Mouse (Mus musculus) small intestine, adult 2 months (tissue): ENCODE data around the gene Gtdc1. TPM values are rescaled to one million over a fixed set of nuclear protein-coding genes. Genes with fewer than 3 reads are reported as not detected.

Source experiments
- H3K27ac ChIP-seq: fragments of 200-500 bp; 2 replicates; pipeline ENCODE4 v1.5.1; 2012; ENCODE audit warnings: low read depth, low read length, control low read depth, inconsistent platforms; ENCODE audit not compliant: insufficient read depth
- H3K27me3 ChIP-seq: fragments of 200-500 bp; 2 replicates; pipeline ENCODE4 v1.6.1; 2012; ENCODE audit warnings: mild to moderate bottlenecking, moderate library complexity, low read length, inconsistent platforms; ENCODE audit not compliant: control insufficient read depth, insufficient read depth
- H3K36me3 ChIP-seq: fragments of 200-500 bp; 2 replicates; pipeline ENCODE4 v1.6.1; 2012; ENCODE audit warnings: mild to moderate bottlenecking, low read length, control low read depth, inconsistent platforms; ENCODE audit not compliant: control insufficient read depth, insufficient read depth
- H3K4me1 ChIP-seq: fragments of 200-500 bp; 2 replicates; pipeline ENCODE4 v1.6.1; 2012; ENCODE audit warnings: low read length, inconsistent platforms, mixed read lengths; ENCODE audit not compliant: control insufficient read depth, insufficient read depth, insufficient read length
- H3K4me3 ChIP-seq: fragments of 200-500 bp; 2 replicates; pipeline ENCODE4 v1.5.1; 2012; ENCODE audit warnings: low read depth, mild to moderate bottlenecking, control low read depth, inconsistent platforms, low read length, moderate library complexity
- CTCF ChIP-seq: fragments of 200-500 bp; IDR thresholded peaks from 2 replicates; pipeline ENCODE4 v1.5.1; 2012; ENCODE audit warnings: low read depth, mild to moderate bottlenecking, control low read depth, inconsistent platforms, low read length, moderate library complexity, mixed read lengths; ENCODE audit not compliant: insufficient replicate concordance, insufficient read length; ENCODE audit errors: extremely low read depth
- POLR2A ChIP-seq: fragments of 200-500 bp; IDR thresholded peaks from 2 replicates; pipeline ENCODE4 v1.6.1; 2012; ENCODE audit warnings: low read depth, mild to moderate bottlenecking, control low read depth, inconsistent platforms, low read length, moderate library complexity
- WGBS: fragments of 180-500 bp; shearing (Covaris S2); methylation state at CpG from one replicate; pipeline ENCODE4 v1.1.7; 2018; 5-methylcytosine and 5-hydroxymethylcytosine counted together
- polyA plus RNA-seq: library from polyadenylated mRNA; depleted of rRNA; stranded (reverse); fragments of >200 nt; gene quantifications from 2 replicates; pipeline ENCODE4 v1.2.3, GENCODE M21; 2012

The Gtdc1 gene
- polyA plus RNA-seq, 1 experiment: 1.9 TPM

DNA sequence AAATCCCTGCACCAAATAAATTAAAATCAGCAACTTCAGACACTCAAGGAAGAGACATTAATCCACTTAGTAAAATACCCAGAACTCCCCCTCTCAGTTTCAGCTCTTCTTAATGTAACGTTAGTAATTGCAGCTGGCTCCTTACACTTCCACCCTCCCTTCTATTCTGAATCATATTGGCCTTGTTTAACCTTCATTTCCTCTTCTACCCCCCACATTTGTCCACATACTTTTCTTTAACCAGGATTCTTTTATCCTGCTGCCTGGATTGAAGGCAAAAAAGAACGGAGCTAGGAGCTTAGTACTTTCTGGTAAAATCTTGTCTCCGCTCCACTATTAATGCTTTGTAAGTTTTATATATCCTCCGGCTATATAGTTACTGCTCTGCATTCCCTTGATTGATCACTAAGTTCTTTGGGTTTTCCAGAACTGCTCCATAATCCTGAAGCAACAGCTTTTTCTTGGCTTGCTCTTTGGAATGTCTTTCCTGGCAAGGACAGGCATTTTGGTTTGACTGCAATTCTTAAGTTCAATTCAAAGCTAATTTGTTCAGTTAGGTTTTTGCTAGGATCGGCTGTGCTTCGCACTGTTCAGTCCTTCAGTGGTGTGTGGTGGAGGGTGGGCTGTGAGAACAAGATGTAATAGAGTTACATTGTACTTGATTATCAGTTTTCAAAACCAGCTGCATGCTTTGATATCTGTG lies 368.1 kb downstream of the Gtdc1 start:
- 0 out of 2 replicates have a peak overlapping the region, but pooled peaks have one; percentile 21 for H3K27ac ChIP-seq
- WGBS: 76% methylated on average over 6 of the region's 6 CpGs
- TF ChIP-seq POLR2A: no peak
- TF ChIP-seq CTCF: no peak
- H3K27me3 ChIP-seq: no peaks in the 10 kb centered on the region; the same call in 1 of the 2 replicates
- no peaks in the 10 kb centered on the region for H3K36me3 ChIP-seq
- no peak overlapping the region for H3K4me3 ChIP-seq
- no peaks in the 10 kb centered on the region for H3K4me1 ChIP-seq

DNA sequence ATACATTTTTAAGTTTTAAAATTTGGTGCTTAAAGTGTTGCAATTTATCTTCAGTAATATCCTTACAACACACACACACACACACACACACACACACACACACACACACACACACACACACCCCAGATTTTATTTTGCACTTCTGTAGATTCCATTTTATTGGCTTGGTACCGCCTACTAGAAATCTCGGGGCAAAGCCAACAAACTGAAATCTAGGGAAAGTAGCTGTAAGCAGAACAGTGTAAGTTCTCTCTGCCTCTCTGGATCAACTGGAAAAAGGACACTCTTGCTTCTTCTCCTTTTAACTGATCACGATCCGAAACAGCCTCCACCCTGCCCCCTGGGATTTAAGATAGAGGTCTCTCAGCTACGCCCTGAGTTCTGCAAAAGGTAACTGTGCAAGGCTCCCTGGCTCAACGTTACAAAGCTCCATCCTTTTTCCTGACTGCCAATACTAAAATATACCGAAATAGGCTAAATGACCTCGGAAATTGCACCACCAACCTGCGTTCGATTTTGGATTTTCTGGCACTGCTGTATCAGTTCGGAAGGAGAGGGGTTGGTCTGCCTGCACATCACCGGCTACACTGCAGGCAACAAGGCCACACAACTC lies 369.7 kb downstream of the Gtdc1 start:
- 58% methylated on average over 12 of the region's 12 CpGs for WGBS
- Histone ChIP-seq H3K27me3 (no peaks in the 10 kb centered on the region; the same call in 1 of the 2 replicates), H3K4me1 (no peaks in the 10 kb centered on the region), H3K36me3 (no peaks in the 10 kb centered on the region), H3K4me3 (peak overlapping the region; percentile 7; the same call in 1 of the 2 replicates), H3K27ac (peak overlapping the region; percentile 25; the same call in 1 of the 2 replicates)
- no peak for TF ChIP-seq CTCF
- TF ChIP-seq POLR2A: no peak

DNA sequence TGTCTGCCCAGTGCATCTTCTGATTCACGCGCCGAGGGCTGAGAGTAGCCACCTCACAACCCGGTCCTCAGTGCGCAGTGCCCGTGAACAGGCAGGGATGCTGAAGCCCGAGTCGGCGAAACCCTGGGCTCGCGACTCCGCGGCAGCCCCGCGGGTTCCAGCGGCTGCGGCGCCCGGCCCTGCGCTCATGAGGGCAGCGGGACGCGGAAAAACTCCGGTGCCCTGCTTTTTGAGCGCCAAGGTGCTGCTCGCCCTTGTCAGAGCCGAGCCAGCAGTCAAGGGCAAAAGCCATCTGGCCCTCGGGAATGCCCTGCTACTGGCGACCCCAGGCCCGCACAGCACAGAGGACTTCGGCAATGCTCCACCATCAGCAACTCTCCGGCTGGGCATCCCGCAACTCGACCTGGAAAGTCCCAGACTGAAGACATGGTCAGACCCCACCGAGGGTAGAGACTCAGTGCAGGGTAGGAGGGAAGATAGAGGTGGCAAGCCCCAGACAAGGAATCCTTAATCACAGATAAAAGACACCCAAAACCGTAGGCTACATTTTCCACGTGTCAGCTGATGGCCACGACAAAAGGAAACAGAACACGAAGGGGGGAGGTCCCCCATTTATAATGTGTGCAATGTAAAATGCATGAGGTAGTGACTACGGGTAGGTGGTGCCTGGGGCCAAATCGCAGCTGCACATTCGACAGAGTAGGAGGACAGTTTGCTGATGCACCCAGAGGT lies 370.4 kb downstream of the Gtdc1 start:
- 4% methylated on average over 42 of the region's 42 CpGs for WGBS
- H3K4me1 ChIP-seq: no peaks in the 10 kb centered on the region
- peak overlapping the region; percentile 66 for H3K27ac ChIP-seq
- H3K27me3 ChIP-seq: no peaks in the 10 kb centered on the region; the same call in 1 of the 2 replicates
- TF ChIP-seq POLR2A (no peak), CTCF (no peak)
- H3K4me3 ChIP-seq: peak overlapping the region; percentile 45
- H3K36me3 ChIP-seq: no peaks in the 10 kb centered on the region

DNA sequence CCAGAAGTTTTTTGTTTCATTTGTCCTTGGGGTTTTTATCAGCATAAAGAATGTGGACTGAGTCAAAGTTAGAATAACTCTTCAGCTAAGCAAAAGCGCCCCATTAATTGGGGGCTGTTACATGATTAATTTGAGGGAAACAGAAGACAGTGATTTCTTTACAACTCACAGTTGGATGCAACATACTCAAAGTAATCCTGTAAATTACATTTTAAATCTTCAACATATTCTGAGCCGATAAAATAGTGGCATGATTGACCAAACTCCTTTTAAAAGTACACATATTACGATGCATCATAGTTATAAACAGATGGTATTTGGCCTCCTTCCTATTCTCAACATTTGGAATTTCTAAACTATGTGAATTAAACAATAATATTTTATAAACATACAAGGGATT lies 372.7 kb downstream of the Gtdc1 start:
- no peaks in the 10 kb centered on the region for H3K4me1 ChIP-seq
- WGBS: 45% methylated on average over 3 of the region's 3 CpGs
- H3K27ac ChIP-seq: no peak overlapping the region
- H3K27me3 ChIP-seq: no peaks in the 10 kb centered on the region; the same call in 1 of the 2 replicates
- no peak for TF ChIP-seq CTCF
- no peak for TF ChIP-seq POLR2A
- H3K36me3 ChIP-seq: no peaks in the 10 kb centered on the region
- H3K4me3 ChIP-seq: no peak overlapping the region

DNA sequence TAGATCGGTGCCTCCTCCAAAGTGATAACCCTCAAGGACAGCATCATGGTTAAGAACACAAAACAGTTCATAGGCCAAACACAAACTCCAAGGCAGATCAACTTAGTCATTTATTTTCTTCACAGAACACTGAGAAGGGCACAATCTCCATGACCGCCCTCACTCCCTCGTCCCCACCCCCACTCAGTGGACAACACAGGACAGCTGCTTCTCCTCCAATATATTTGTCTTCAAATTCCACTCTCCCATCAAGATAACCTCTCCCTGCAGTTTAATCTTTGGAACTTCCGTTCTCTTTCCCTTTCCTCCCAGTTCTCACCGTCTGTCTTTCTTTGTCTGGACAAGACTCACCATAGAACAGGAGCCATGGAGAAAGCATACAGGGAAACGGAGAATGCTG lies 378.1 kb downstream of the Gtdc1 start:
- Histone ChIP-seq H3K36me3 (no peaks in the 10 kb centered on the region), H3K4me1 (no peaks in the 10 kb centered on the region), H3K27me3 (no peaks in the 10 kb centered on the region), H3K27ac (no peak overlapping the region), H3K4me3 (no peak overlapping the region)
- no peak for TF ChIP-seq CTCF
- no peak for TF ChIP-seq POLR2A
- WGBS: 77% methylated on average over 6 of the region's 6 CpGs

DNA sequence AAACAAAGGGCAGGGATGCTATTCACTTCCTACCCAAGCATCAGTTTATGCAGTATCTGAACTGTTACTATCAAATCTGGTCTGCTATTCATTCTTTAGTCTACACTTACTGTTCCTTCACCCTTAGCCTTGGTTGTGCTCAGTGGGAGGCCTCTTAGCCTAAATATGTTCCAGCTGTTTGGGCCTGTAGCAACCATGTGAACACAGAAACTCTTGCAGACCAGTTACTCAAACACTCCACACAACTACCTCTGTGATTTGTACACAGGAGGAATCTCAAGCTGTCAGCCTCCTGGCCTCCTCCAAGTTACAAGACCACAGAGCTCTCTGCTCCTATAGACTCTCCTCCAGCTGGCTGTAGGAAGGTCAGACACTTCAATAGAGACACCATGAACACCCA lies 384.7 kb downstream of the Gtdc1 start:
- Histone ChIP-seq H3K27ac (no peak overlapping the region), H3K4me1 (no peaks in the 10 kb centered on the region), H3K27me3 (no peaks in the 10 kb centered on the region), H3K4me3 (no peak overlapping the region), H3K36me3 (no peaks in the 10 kb centered on the region)
- no peak for TF ChIP-seq POLR2A
- no peak for TF ChIP-seq CTCF

DNA sequence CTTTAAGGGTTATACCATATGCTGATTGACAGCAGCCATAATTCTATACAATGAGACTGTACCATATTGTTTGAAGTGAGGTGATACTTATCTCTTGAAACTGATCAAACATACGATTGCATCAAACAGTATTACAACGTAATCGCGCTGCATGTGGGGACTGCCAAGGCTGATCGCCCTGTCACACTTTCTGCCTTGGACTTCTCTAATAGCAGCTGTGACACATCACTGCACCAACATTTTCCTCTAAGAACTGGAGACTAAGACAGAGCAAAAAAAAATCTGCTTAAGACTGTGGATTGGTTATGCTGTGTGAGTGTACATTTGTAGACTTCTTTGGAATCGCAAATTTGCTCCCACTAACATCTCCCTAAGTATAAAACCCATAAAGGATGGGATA lies 385.7 kb downstream of the Gtdc1 start:
- WGBS: 84% methylated on average over 6 of the region's 6 CpGs

More for the DNA sequence above, 385.7 kb downstream of the Gtdc1 start:
- Histone ChIP-seq H3K27ac (no peak overlapping the region), H3K4me3 (no peak overlapping the region), H3K36me3 (no peaks in the 10 kb centered on the region), H3K4me1 (no peaks in the 10 kb centered on the region), H3K27me3 (no peaks in the 10 kb centered on the region)
- TF ChIP-seq POLR2A: no peak
- no peak for TF ChIP-seq CTCF
